Mouse (Mus musculus) adrenal gland, adult 18-20 months (tissue): Measurements from ENCODE around the gene Pspc1. TPM values are rescaled to one million over a fixed set of nuclear protein-coding genes. Genes with fewer than 3 reads are reported as not detected.

Experiments
- DNase-seq, 2 experiments: peaks; one replicate each; pipeline ENCODE4 v3.0.0; 2021 to 2022; ENCODE audit warnings: low spot score in 2 of 2
- total RNA-seq, 2 experiments: library from RNA; stranded (reverse); gene quantifications; 1 replicate in 1 of 2; 2 replicates in 1 of 2; pipeline ENCODE4 v1.2.3; 2021

The Pspc1 gene
- total RNA-seq, 2 experiments from 2014 or later = 28.7 to 35.6 TPM

GRCm38 (mm10) chr14:56705687-56706086 lies 72.4 kb downstream of the Pspc1 start:
- no peak for DNase-seq

- no peak for DNase-seq
Observed at GRCm38 (mm10) chr14:56702644-56703043, 75.5 kb downstream of the Pspc1 start.

GRCm38 (mm10) chr14:56697836-56698235 lies 80.3 kb downstream of the Pspc1 start:
- no peak for DNase-seq

- no peak for DNase-seq
Observed at GRCm38 (mm10) chr14:56695495-56695894, 82.6 kb downstream of the Pspc1 start.

GRCm38 (mm10) chr14:56689766-56690165 lies 88.3 kb downstream of the Pspc1 start:
- no peak for DNase-seq

GRCm38 (mm10) chr14:56689116-56689515 lies 89.0 kb downstream of the Pspc1 start:
- no peak for DNase-seq

- no peak for DNase-seq
Observed at GRCm38 (mm10) chr14:56685426-56685825, 92.7 kb downstream of the Pspc1 start.

Other genes with a start within 250 kb of the Pspc1 start
- gene Cenpj, start 202.9 kb downstream of the Pspc1 start, total RNA-seq = 1 to 10 TPM; 7.0 to 8.7 TPM
- 10 to 100 TPM; 28.2 to 32.1 TPM for gene Parp4, start 202.7 kb downstream of the Pspc1 start, total RNA-seq
- gene Mphosph8, start 110.1 kb downstream of the Pspc1 start, total RNA-seq = 10 to 100 TPM; 24.0 to 25.2 TPM
- 10 to 100 TPM; 29.7 to 31.4 TPM for gene Zmym5, start 33.4 kb upstream of the Pspc1 start, total RNA-seq
- 10 to 100 TPM; 42.9 to 47.6 TPM for gene Zmym2, start 108.3 kb upstream of the Pspc1 start, total RNA-seq